Mouse (Mus musculus) cerebellum, postnatal 14 days (tissue): ENCODE measurements around the gene Hist1h3f.

ENCODE experiments used
- DNase-seq, 2 experiments: peaks; one replicate each; pipeline ENCODE4 v3.0.0; 2021; ENCODE audit warnings: mixed read lengths in 2 of 2

Hist1h3f gene

GRCm38 (mm10) chr13:23543965-23544786 is at the start of gene Hist1h3f:
Hist1h3f (plus strand) TSS chr13:23544052.
- DNase-seq: peak; percentile 59 to 83

- DNase-seq: no peak
These were observed 48.3 kb upstream of the Hist1h3f start for GRCm38 (mm10) chr13:23495526-23495925.

- DNase-seq: peak; percentile 29 to 37
These were observed 46.1 kb upstream of the Hist1h3f start for GRCm38 (mm10) chr13:23497656-23498321.

DNA sequence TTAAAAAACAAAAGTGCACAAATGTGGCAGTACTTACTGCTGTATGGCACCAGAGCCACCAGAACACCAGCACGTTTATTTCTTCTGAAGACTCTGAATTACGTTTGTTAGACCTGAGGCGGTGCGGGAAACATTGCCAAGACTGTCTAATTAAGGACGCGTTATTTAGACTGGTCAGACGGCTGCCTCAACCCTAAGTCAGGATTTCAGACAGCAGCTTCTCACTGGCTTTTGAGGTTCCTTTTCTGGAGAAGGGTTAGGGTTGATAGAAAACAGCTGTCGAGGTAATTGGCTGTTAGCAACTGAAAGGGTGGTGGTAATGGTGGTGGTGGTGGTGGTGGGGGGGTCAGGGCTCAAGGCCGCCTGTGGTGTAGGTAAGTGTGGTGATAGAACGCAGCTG is 45.2 kb upstream of the Hist1h3f start:
- DNase-seq: no peak

DNA sequence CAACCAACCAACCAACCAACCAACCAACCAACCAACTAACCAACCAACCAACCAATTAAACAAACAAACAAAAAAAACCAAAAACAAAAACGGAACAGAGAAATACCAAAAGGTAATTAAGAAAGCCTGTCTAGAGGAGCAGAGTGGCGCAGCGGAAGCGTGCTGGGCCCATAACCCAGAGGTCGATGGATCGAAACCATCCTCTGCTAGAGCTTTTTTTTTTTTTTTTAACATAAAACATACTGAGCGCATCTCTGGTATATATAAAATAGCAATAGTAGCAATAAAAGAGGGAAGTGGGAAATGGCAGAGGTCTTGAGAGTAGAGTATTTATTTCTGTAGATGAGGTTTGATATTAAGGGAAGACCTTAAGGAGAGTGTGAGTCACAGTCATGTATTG is 43.9 kb upstream of the Hist1h3f start:
- no peak for DNase-seq

- peak; percentile 47 to 52 for DNase-seq
These were observed 43.2 kb upstream of the Hist1h3f start for GRCm38 (mm10) chr13:23500424-23501200.

GRCm38 (mm10) chr13:23501511-23501910 is 42.3 kb upstream of the Hist1h3f start:
- no peak for DNase-seq

DNA sequence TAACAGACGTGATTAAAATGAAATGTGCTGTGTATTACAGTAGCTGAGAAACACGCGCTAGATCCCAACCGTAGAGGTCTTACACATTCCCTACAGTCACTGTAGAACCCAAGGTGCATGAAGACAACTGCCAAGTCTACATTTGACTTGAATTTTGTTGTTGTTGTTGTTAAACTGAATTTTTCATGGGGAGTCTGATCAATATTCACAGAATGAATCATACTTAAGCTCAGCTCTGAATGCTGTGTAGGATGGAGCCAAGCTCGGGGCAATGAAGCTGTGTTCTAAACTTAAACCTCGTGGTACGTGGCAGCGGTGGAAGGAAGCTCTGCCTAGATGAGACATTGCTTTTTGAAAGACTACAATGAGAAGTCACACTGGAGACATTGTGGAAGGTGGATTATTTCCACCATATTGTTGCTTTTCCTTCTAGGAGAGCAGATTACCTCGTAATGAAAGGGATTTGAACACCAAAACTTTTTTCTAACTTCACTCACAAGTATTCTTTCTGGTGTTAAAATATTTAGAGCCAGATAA is 41.8 kb upstream of the Hist1h3f start:
- DNase-seq: no peak

DNA sequence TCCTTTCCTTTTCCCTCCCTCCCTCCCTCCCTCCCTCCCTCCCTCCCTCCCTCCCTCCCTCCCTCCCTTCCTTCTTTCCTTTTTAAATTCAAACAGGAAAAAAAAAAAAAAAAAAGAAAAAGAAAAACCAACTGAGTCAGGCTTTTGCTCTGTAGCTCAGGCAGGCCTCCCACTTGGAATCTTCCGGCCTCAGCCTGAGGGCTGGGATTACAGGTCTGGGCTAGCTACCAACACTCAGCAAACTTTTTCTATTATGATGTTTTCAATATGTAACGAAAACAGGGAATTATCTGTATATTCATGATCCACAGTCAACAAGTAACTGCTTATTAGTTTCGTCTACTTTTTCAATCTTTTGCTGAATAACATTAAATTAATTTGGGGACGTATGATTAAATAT is 40.9 kb upstream of the Hist1h3f start:
- DNase-seq: no peak

- DNase-seq: peak; percentile 74 to 79
These were observed 40.1 kb upstream of the Hist1h3f start for GRCm38 (mm10) chr13:23503797-23504196.

DNA sequence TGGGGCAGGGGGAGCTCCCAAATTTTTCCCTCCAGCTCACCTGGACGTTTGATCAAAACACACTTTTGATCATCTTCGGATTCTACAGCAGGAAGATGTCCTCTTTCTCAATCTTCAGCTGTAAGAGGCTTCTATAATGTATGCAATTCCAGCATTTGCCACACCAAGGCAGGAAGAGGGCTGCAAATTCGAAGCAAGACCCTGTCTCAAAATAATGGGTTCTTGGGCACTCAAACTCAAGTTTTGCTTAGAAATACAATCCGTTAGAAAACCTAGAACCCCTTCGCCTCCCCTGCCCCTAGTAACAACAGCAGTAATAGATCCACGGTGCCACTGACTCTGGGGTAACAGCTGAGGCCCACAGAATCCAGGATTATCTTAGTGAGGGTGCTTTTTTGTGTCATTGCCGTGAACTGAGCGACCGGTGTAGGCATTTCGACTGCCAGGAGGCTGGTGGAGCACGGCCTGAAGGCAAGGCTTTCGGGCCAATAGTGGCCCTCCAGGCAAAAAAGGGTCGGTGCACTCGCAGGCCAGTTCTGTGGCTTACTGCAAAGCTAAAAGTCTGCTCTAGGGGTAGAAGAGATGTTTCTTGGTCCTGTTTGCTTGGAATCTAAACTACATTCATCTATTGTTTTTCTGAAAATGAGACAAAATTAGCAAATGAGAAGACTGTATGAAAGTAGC is 38.0 kb upstream of the Hist1h3f start:
- DNase-seq: no peak

GRCm38 (mm10) chr13:23506351-23506750 is 37.5 kb upstream of the Hist1h3f start:
- peak; percentile 43 to 60 for DNase-seq

- DNase-seq: peak in 1 of 2 experiments; percentile 12
These were observed 36.9 kb upstream of the Hist1h3f start for GRCm38 (mm10) chr13:23506819-23507515.

DNA sequence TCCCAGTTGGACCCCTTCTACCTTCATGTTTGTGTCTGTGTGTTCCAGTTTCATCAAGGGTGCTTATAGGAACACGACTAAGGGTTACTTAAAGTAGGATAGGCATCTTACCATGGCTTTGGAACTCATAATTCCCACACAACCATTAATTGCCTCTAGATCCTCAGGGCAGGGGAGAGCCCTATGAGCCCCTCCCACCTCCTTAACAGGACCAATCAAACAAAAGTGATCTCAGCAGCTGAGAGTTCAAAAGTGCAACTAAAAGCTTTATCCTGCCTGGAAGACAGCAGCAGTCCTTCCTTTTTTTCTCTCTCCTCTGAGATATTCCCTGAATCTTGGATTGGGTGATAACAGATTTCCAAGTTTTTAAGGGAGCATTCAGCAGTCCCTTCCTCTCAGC is 33.7 kb upstream of the Hist1h3f start:
- DNase-seq: no peak

GRCm38 (mm10) chr13:23513517-23513916 is 30.3 kb upstream of the Hist1h3f start:
- no peak for DNase-seq

DNA sequence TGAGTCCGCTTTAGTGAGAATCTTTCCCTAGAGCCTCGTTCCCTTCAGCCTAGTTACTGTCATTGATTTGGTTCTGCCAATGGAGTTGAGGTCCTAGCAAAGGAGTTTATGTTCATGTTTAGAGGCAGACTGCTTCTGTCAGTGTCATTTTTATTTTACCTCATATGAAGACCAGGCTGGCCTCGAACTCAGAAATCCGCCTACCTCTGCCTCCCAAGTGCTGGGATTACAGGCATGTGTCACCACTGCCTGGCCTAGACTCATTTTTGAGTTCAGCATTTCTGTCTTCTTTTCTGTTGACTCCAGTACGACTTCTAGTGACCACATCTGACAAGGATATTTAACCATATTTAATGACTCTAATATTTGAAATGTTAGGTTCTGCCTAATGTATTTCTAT is 28.6 kb upstream of the Hist1h3f start:
- no peak for DNase-seq

DNA sequence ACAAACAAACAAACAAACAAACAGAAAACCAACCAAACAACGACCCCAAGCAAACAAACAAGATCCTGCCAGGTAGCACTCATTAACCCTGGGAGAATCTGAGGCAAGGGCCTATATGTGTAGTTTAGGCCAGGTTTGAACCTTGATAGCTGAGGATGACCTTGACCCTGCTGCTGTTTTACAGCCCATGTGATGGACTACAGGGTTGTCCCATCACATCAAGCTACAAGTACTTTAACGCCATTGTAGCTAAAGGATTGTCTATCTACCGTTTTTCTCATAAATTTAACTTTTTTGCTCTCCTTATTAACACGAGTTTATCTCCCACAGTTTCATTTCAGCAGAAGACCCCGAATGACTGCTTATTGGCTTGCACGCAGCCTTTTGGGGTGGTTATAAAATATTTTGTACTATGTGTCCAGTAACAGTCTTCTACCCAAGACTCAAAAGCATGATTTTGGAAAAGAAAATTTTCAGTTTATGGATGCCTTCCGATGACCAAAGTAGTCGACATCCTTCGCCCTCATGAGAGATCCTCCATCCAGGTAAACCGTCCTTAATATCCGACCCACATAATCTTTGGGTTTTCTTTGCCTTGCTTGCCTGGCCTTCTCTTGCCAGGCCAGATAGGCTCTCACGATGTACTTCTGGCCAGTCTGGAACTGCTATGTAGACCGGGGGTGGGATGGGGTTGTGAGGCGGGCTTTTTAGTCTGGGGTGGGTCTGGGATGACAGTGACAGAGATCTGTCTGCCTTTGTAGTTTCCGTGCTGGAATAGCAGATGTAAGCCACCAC is 27.8 kb upstream of the Hist1h3f start:
- no peak for DNase-seq

GRCm38 (mm10) chr13:23516822-23517602 is 26.8 kb upstream of the Hist1h3f start:
- peak; percentile 87 to 90 for DNase-seq

GRCm38 (mm10) chr13:23517603-23518294 is 26.1 kb upstream of the Hist1h3f start:
- peak; percentile 91 to 93 for DNase-seq

GRCm38 (mm10) chr13:23518295-23518603 is 25.6 kb upstream of the Hist1h3f start:
- no peak for DNase-seq
